Mouse (Mus musculus) v-Abl transformed pro-B cells (cell line): ENCODE measurements around the gene Rcbtb2.

Experiments used
- in situ Hi-C, 2 experiments: fragments of 400-800 bp; cut with MboI; formaldehyde crosslinking; loops; one replicate each; pipeline ENCODE4 v1.15.1; 2025; ENCODE audit not compliant: unreplicated experiment in 2 of 2

The Rcbtb2 gene

DNA sequence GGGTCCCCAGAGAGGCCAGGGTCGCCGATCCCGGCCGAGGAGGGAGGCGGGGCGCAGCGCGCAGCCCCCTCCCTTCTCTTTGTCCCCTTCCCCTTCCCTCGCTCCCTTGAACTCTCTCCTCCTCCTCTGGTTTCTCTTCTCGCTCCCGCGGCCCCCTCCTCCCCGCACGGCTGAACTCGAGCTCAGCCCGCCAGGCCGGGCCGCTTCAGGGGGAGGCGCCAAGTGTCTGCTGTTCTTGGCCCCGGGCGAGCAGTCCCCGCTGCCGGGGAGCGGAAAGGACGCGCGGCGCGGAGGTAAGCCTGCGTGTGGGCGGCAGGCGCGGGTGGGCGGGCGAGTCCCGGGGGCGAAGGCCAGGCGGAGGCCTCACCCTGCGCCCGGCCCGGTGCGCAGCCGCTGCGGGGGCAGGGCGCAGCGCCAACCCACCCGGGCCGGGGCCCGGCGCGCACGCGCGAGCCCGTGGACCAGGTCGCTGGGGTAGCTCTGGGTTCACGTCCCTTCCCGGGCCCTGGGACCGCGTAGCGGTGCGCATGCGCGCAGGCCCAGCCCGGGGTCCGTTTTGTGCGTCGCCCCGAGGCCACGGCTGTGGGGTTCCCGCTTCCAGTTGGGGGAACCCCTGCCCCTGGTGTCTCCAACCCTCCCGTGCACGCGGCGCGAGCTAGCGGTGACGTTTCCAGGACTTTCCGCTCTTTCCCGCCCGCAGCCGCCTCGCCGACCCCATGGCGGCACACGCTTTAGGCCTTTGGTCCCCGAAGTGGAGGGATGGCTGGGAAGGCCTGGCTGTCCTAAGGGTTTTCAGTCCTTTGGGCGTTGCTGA is 20.3 kb downstream of the Rcbtb2 start:
- in situ Hi-C loops, result no loop called here

- in situ Hi-C loops, result no loop called here
These were observed 21.0 kb downstream of the Rcbtb2 start for GRCm38 (mm10) chr14:73143710-73144420.

- in situ Hi-C loops, result no loop called here
These were observed 22.7 kb downstream of the Rcbtb2 start for GRCm38 (mm10) chr14:73145531-73145930.

GRCm38 (mm10) chr14:73146721-73147120 is 23.9 kb downstream of the Rcbtb2 start:
- in situ Hi-C loops, result no loop called here

- in situ Hi-C loops, result no loop called here
These were observed 25.3 kb downstream of the Rcbtb2 start for GRCm38 (mm10) chr14:73148125-73148524.

GRCm38 (mm10) chr14:73161303-73161702 is 38.5 kb downstream of the Rcbtb2 start:
- in situ Hi-C loops, result no loop called here

DNA sequence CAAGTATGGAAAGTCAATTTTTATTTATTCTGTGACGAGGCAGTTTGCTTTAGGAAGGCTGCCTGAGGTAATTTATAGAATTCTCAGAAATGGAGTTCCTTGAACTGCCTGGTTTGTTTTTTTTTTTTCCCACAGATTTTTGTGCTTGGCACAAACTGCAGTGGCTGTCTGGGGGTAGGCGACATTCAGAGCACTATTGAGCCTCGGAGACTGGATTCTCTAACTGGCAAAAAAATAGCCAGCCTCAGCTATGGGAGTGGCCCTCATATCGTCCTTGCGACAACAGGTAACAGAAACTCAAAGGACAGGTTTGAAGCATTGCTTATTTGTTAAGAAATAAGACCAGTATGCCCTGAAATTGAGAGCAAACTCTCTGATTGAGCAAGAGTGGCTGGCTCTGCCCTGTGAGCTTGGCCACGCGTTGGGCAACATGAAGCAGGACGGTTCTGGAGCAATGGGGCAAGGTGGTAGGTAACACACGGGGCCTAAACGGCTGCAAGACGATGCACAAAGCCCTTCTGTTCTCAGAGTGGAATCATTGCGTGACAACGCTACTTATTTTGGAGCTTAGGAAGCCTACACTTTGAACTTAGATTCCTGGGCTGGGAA is 39.5 kb downstream of the Rcbtb2 start:
- in situ Hi-C loops, result no loop called here

DNA sequence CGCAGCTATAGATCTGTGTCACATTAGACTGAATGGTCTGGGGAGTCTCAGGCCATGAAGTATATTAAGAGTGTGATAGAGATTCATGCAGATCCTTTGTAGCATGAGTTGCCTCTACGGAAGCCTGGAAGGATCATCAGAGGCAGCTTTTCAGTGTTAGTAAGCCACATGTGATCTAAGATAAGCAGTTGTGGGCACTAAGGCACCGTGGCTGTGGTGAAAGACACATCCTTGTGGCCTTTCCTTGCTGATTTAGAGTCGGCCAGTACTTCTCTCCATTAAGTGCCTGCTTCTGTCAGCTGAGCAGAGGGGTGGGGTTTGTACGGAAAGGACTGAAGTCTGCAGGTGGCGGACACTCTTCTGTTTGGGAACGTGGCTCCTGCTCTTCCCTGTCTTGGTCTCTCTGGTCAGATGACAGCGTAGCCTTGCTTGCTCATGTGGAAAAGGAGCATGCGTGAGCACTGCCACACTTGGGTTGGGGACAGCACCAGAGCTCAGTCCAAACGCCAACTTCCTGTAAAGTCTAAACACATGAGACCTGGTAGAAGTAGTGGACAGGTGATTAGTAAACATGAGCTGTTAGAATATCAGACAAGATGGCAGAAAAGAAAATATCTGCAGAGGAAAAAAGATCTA is 40.6 kb downstream of the Rcbtb2 start:
- in situ Hi-C loops, result no loop called here

DNA sequence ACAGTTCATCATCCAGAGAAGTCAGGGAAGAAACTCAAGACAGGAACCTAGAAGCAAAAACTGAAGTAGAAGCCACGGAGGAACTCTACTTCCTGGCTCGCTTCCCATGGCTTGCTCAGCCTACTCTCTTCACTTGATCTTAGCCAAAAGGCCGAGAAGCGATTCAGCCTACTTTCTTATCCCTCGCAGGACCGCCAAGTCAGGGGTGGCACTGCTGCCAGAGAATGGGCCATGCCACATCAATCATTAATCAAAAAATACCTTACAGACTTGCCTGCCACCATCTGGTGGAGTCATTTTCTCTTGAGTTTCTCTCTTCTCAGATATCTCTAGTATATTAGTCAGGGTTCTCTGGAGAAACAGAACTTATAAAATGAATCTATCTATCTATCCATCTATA is 42.3 kb downstream of the Rcbtb2 start:
- in situ Hi-C loops, result no loop called here

- in situ Hi-C loops, result no loop called here
These were observed 45.8 kb downstream of the Rcbtb2 start for GRCm38 (mm10) chr14:73168605-73169004.

- in situ Hi-C loops, result no loop called here
These were observed 47.3 kb downstream of the Rcbtb2 start for GRCm38 (mm10) chr14:73169926-73170844.

DNA sequence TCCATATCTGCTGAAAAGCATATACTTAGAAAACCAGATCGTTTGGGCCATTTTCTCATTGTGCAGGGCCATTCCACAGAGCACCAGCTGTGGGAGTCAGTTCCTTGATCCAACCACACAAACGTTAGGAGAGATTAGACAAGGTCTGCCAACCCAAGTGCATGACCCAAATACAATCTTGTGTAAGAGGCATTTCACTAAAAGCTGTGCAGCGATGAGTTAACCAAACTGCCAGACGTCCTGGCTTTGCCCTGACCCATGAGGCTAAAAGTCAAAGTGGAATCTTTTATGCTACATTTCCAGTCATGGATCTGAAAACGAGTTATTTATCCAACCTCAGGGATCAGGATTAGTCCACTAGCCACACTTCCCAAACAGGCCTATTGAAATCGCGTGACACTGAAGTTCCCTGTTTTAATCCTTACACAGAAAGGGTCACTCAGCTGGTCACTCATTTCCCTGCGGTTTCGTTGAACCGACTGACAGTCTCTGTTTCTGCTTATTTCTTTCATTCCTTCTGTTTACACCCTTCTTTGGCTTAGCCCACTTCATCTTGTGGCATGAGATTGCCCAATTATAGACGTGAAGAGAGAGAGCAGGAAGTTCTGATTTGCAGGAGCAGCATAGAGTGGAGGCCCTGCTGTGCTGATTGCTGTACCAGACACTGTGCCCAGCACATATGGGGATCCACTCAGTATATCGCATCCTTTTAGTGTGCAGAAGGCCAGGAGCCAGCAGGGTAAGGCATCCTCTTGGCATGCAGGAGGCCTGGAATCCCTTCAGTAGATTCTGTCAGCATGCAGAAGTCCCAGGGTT is 49.6 kb downstream of the Rcbtb2 start:
- in situ Hi-C loops, result no loop called here

DNA sequence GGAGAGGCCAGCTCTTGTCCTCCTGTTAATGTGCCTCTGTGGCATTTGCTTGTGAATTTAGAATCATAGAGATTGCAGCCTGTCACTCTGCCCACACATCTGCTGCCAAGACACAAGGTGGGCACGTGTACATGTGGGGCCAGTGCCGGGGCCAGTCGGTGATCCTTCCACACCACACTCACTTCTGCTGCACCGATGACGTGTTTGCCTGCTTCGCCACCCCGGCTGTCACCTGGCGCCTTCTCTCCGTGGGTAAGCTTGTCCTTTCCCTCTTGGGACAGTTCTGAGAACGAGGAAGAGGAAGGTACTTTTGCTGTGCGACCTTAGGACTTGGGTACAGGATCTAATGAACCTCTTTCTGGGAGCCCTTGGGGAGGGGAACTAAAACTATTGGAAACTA is 50.8 kb downstream of the Rcbtb2 start:
- in situ Hi-C loops, result no loop called here

DNA sequence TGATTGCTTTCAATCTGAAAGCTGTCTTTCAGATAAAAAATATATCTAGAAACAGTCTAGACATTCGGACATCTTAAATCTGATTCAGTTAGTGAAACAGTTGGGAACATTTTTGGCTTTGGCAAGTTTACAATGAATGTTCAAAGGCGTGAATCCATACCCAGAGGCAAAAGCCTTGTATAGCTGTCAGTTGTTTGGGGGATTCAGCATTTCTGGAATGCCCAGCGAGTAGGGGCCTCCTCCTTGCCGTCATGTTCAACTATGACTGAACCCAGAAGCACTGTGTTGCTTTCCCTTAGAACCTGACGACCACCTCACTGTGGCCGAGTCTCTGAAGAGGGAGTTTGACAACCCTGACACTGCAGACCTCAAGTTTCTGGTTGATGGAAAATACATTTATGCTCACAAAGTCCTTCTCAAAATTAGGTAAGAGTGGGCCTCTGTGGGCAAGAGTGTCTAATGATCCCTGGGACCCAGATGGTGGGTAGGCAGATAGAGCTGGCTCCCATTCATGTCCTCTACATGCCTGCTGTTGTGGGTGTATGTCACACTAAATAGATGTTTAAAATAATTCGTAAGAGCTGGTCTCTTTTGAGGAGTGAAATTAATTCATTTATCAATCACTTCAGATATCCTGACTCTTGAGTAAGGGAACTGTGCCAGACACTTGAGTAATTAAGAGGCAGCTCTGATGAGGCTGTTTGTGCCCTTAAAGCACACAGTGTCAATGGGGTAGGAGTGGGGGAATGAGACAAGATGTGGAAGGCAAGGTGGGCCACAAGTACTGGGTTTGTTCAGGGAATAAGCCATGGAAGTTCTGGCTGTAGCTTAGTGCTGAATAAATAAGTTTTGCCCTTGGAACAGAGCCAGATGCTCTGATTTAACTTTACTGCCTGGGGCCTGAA is 51.5 kb downstream of the Rcbtb2 start:
- in situ Hi-C loops, result no loop called here

DNA sequence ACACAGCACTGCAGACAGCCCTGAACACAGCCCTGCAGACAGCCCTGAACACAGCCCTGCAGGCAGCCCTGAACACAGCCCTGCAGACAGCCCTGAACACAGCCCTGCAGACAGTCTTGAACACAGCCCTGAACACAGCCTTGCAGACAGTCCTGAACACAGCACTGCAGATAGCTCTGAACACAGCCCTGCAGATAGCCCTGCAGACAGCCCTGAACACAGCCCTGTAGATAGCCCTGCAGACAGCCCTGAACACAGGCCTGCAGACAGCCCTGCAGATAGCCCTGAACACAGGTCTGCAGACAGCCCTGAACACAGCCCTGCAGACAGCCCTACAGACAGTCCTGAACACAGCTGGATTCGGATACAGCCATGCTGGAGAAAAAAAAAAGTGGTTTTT is 52.2 kb downstream of the Rcbtb2 start:
- in situ Hi-C loops, result no loop called here

GRCm38 (mm10) chr14:73175814-73176213 is 53.0 kb downstream of the Rcbtb2 start:
- in situ Hi-C loops, result no loop called here

- in situ Hi-C loops, result no loop called here
These were observed 53.4 kb downstream of the Rcbtb2 start for GRCm38 (mm10) chr14:73176266-73176665.

- in situ Hi-C loops, result no loop called here
These were observed 55.1 kb downstream of the Rcbtb2 start for GRCm38 (mm10) chr14:73177961-73178360.
